22 mouse cellular contexts compared by ENCODE assay signal in the genomic region with DNA sequence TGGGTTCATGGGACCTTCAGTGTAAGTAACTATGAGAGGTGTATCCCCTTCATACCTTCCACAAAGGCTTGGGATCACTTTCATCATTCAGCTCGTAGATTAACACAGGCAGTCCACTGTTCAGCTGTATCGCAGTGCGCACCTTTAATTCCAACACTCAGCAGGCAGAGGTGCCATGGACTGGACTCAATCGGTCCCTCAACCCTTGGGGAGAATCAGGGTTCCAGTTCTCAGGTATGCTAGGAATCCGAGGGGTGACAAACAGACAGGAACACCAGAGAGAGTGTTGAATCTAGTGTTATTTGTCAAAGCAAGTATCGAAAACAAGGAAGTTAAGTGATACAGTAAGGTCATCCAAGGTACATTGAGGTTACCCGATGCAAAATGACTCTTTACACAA. TPM values are rescaled to one million over a fixed set of nuclear protein-coding genes. Genes with fewer than 3 reads are reported as not detected.
DNase-seq lines count a peak whose midpoint lies in the region; ATAC-seq and TF ChIP-seq lines count a peak whose summit lies in the region.
"Had no signal": no experiment of that assay in that cellular context is flagged by ENCODE, and none has a peak within 500 bp of the region (broad histone marks: within the 10 kb centered on the region; RNA-seq: fewer than 3 reads in every experiment).

No protein-coding gene starts in this region.

- no peaks in the 10 kb centered on the region for H3K4me1 ChIP-seq in heart, embryonic 10.5 days
- H3K4me1 ChIP-seq in intestine, postnatal 0 days (replicated peaks; ENCODE audit: control insufficient read depth, insufficient read depth, low read length) = no peaks in the 10 kb centered on the region
- no peaks in the 10 kb centered on the region for H3K4me1 ChIP-seq in intestine, embryonic 15.5 days (replicated peaks)
- H3K4me1 ChIP-seq in midbrain, embryonic 11.5 days (ENCODE audit: control insufficient read depth, insufficient read depth, low read length) = no peaks in the 10 kb centered on the region
- no peaks in the 10 kb centered on the region; the same call in 1 of the 2 replicates for H3K4me1 ChIP-seq in midbrain, embryonic 16.5 days (ENCODE audit: control insufficient read depth, insufficient read depth, low read length)

- no peak overlapping the region for H3K4me2 ChIP-seq in intestine, postnatal 0 days (replicated peaks; ENCODE audit: low read depth)
- no peak overlapping the region for H3K4me2 ChIP-seq in intestine, embryonic 15.5 days (replicated peaks)
- no peak overlapping the region for H3K4me2 ChIP-seq in midbrain, embryonic 11.5 days
- H3K4me2 ChIP-seq in midbrain, embryonic 16.5 days (ENCODE audit: low read length) = no peak overlapping the region

- no peak for TF ChIP-seq CTCF in intestine, postnatal 0 days (IDR thresholded peaks at IDR 0.05; ENCODE audit: low read depth)

- no peak overlapping the region for H3K4me3 ChIP-seq in heart, embryonic 10.5 days
- no peak overlapping the region for H3K4me3 ChIP-seq in intestine, postnatal 0 days (ENCODE audit: low read depth, low read length)
- no peak overlapping the region for H3K4me3 ChIP-seq in intestine, embryonic 15.5 days (replicated peaks)
- no peak overlapping the region for H3K4me3 ChIP-seq in midbrain, embryonic 11.5 days (ENCODE audit: low read depth, low read length)
- no peak overlapping the region for H3K4me3 ChIP-seq in midbrain, embryonic 16.5 days (ENCODE audit: low read depth, low read length)

- no peak overlapping the region for H3K27ac ChIP-seq in heart, embryonic 10.5 days
- peak overlapping the region; percentile 9; the same call in 1 of the 2 replicates for H3K27ac ChIP-seq in intestine, postnatal 0 days (ENCODE audit: low read depth, low read length)
- H3K27ac ChIP-seq in intestine, embryonic 15.5 days = no peak overlapping the region
- H3K27ac ChIP-seq in midbrain, embryonic 11.5 days (ENCODE audit: low read depth, low read length) = no peak overlapping the region
- no peak overlapping the region for H3K27ac ChIP-seq in midbrain, embryonic 16.5 days (ENCODE audit: low read length)

- DNase-seq in heart, embryonic 10.5 days (ENCODE audit: low spot score) = peak; percentile 63
- DNase-seq in heart, postnatal 14 days = no peak
- DNase-seq in midbrain, embryonic 11.5 days (ENCODE audit: low spot score, missing footprints) = peak; percentile 74
- DNase-seq in R1 (ENCODE audit: low read depth, low spot score) = peak; percentile 15
- DNase-seq in gastrocnemius, adult 18-20 months (ENCODE audit: low spot score) = no peak
- DNase-seq: adrenal gland, adult 2 months; adrenal gland, adult 8-10 months; adrenal gland, postnatal 10 days; adrenal gland, postnatal 14 days; adrenal gland, postnatal 25 days; adrenal gland, postnatal 36 days; B cell, adult 2 months; cerebellum, adult 11 months; cerebellum, adult 11-12 months; cerebellum, adult 18-20 months had no signal

- H3K27me3 ChIP-seq in heart, embryonic 10.5 days (ENCODE audit: insufficient read depth, poor library complexity, severe bottlenecking) = no peaks in the 10 kb centered on the region
- H3K27me3 ChIP-seq in intestine, postnatal 0 days (replicated peaks; ENCODE audit: control insufficient read depth, insufficient read depth, low read length) = no peaks in the 10 kb centered on the region
- H3K27me3 ChIP-seq in intestine, embryonic 15.5 days (replicated peaks) = no peaks in the 10 kb centered on the region
- no peaks in the 10 kb centered on the region for H3K27me3 ChIP-seq in midbrain, embryonic 11.5 days (ENCODE audit: control insufficient read depth, insufficient read depth, low read length)
- no peaks in the 10 kb centered on the region for H3K27me3 ChIP-seq in midbrain, embryonic 16.5 days (ENCODE audit: control insufficient read depth, insufficient read depth, low read depth, low read length)
- H3K27me3 ChIP-seq: CH12.LX, Patski had no signal

- ATAC-seq in intestine, postnatal 0 days = no peak
- no peak for ATAC-seq in intestine, embryonic 15.5 days
- ATAC-seq in midbrain, embryonic 11.5 days (ENCODE audit: low FRiP score) = no peak
- ATAC-seq in midbrain, embryonic 16.5 days = no peak
- ATAC-seq: activated CD4-positive, CD25-positive, alpha-beta regulatory T cell, adult 4 months; CD4-positive, CD25-positive, alpha-beta regulatory T cell, adult 4 months; Patski had no signal

- no peak overlapping the region for H3K9ac ChIP-seq in intestine, postnatal 0 days (ENCODE audit: low read depth, low read length)
- no peak overlapping the region for H3K9ac ChIP-seq in intestine, embryonic 15.5 days
- H3K9ac ChIP-seq in midbrain, embryonic 11.5 days (ENCODE audit: low read length) = no peak overlapping the region
- H3K9ac ChIP-seq in midbrain, embryonic 16.5 days (ENCODE audit: low read depth, low read length) = no peak overlapping the region

- H3K9me3 ChIP-seq in heart, embryonic 10.5 days = peaks cover 6% of the 10 kb centered on the region
- H3K9me3 ChIP-seq in intestine, postnatal 0 days (ENCODE audit: control insufficient read depth) = 0 out of 2 replicates have a peak, but pooled peaks cover 2% of the 10 kb centered on the region
- H3K9me3 ChIP-seq in intestine, embryonic 15.5 days = no peaks in the 10 kb centered on the region
- peaks cover 5% of the 10 kb centered on the region for H3K9me3 ChIP-seq in midbrain, embryonic 11.5 days (ENCODE audit: control insufficient read depth, low read length)
- H3K9me3 ChIP-seq in midbrain, embryonic 16.5 days (replicated peaks; ENCODE audit: control insufficient read depth, low read length, poor library complexity, severe bottlenecking) = no peaks in the 10 kb centered on the region; the same call in 1 of the 2 replicates

- peaks cover 98% of the 10 kb centered on the region for H3K36me3 ChIP-seq in heart, embryonic 10.5 days
- peaks cover 91% of the 10 kb centered on the region for H3K36me3 ChIP-seq in intestine, postnatal 0 days (ENCODE audit: control insufficient read depth, insufficient read depth)
- H3K36me3 ChIP-seq in intestine, embryonic 15.5 days = peaks cover 54% of the 10 kb centered on the region
- H3K36me3 ChIP-seq in midbrain, embryonic 11.5 days (ENCODE audit: control insufficient read depth, insufficient read depth, low read length) = peaks cover 26% of the 10 kb centered on the region
- peaks cover 58% of the 10 kb centered on the region for H3K36me3 ChIP-seq in midbrain, embryonic 16.5 days (ENCODE audit: control insufficient read depth, insufficient read depth, low read length)

- WGBS in heart, embryonic 10.5 days = 97% methylated on average over 7 of the region's 7 CpGs
- WGBS in intestine, postnatal 0 days = 98% methylated on average over 7 of the region's 7 CpGs
- 94% methylated on average over 7 of the region's 7 CpGs for WGBS in intestine, embryonic 15.5 days
- 97% methylated on average over 7 of the region's 7 CpGs for WGBS in midbrain, embryonic 11.5 days
- over 99% methylated on average over 7 of the region's 7 CpGs for WGBS in midbrain, embryonic 16.5 days

- intact Hi-C loops in heart, postnatal 14 days (cut with DNase I) = no loop called here

RNA-seq across cellular contexts. Expression of gene Snx4, which starts 41.0 kb away (rescaled TPM):
- 83.2 and 84.9 TPM in 2 replicates for polyA plus RNA-seq in heart, embryonic 10.5 days (2016; fragmentation: Nextera tagmentation; extraction: Ambion mirVana)
- 10 to 100 TPM; 30.9 to 34.3 TPM for total RNA-seq in heart, postnatal 14 days (2021)
- polyA plus RNA-seq in intestine, postnatal 0 days (2015; fragmentation: Nextera tagmentation; extraction: Ambion mirVana) = 103 and 105 TPM in 2 replicates
- 80.2 and 82.5 TPM in 2 replicates for polyA plus RNA-seq in intestine, embryonic 15.5 days (2015; fragmentation: Nextera tagmentation; extraction: Ambion mirVana)
- 86.9 and 92.9 TPM in 2 replicates for polyA plus RNA-seq in midbrain, embryonic 11.5 days (2014; fragmentation: Nextera tagmentation; extraction: Ambion mirVana)
- polyA plus RNA-seq in midbrain, embryonic 16.5 days (2015; fragmentation: Nextera tagmentation; extraction: Ambion mirVana) = 93.2 and 96.5 TPM in 2 replicates
- total RNA-seq in gastrocnemius, adult 18-20 months (2021) = 10 to 100 TPM; 11.5 to 14.8 TPM

Comparison
In these comparisons a context has a peak if more than half of its experiments do, and no peak if none do; other contexts are left out.
1. DNase-seq: peak in heart, embryonic 10.5 days (single experiment), midbrain, embryonic 11.5 days (single experiment) and R1 (single experiment); none in heart, postnatal 14 days (0 of 2) and gastrocnemius, adult 18-20 months (single experiment).